Mouse (Mus musculus): ENCODE data around the gene Col24a1.

Col24a1 gene

DNA sequence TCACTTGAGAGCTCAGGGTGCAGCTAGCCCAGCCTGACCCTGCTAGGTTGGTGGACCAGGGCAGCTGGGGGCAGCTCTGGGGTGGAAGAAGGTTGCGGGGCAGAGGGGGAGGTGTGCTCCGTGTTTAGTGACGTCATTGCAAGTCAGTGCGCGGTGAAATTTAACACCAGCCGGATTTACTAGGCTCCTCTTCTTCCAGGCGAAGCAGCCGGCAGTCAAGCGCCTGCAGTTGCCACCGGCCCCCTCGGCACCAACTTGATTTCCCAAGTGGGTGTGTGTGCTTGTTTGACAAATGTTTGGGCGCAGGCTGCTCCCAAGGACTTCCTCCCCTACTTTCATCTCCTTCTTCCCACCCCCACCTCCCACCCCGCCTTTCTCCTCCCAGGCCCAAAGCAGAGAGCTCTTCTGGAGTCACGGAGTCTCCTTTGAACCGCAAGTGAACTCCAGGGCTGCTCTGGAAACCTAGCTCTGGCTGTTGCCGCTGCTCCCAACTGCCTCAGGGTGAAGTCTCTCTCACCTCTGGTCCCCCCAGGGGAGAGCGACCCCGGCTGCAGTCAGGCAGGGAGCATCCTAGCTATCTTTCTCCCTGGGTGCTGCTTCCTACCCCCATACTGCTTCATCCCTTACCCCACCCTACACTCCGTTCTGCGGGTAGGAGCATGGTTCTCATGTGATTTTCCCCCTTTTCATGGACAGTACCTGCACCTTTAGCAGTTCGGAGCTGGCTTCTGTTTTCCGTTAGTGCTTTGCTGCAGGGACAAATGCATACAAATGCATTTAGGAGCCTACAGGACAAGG, at the start of gene Col24a1:
Gene Col24a1 (plus strand): TSS at position 136 of the 798 bp plus-strand sequence.
- DNase-seq (ENCODE audit: low read depth, low spot score) = no peak

DNA sequence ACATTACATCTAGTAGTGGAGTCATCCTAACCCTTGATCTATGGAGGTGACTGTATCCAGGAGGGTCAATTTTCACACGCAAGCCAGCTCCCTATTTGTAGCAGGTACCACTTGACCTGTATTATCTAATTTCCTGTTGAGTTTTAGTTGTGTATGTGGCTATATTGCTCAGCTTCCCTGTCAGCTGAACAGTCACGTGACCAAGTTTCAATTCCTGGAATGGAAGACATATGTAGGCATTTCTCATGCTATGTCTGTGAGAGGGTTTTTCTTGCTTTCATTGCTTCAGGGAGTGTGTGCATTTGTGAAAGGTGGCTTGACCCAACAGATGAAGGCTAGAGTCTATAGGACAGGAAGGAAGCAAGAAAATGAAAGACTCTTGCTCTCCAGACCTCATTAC, 44.2 kb upstream of the Col24a1 start:
- no peak for DNase-seq (ENCODE audit: low read depth, low spot score)

DNA sequence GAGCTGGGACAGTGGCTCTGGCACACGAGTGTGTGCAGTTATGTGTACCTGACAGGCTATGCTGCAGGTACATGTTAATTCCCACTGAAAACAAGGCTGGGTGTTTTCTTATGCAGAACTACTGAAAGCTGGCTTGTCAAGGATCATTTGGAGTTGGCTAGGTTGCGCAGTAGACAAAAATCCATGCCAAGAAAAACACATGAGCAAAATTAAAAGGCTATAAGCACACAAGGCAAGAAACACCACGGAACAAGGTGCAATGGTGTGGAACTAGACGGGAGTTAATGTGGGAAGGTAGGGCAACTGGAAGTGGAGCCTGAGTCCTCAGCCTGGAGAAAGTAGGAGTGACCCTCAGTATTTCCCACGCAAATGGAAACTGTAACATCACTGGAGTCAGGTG, 39.2 kb upstream of the Col24a1 start:
- no peak for DNase-seq (ENCODE audit: low read depth, low spot score)

- DNase-seq (ENCODE audit: low read depth, low spot score) = no peak
These were observed 37.4 kb upstream of the Col24a1 start for GRCm38 (mm10) chr3:145254764-145255396.

DNA sequence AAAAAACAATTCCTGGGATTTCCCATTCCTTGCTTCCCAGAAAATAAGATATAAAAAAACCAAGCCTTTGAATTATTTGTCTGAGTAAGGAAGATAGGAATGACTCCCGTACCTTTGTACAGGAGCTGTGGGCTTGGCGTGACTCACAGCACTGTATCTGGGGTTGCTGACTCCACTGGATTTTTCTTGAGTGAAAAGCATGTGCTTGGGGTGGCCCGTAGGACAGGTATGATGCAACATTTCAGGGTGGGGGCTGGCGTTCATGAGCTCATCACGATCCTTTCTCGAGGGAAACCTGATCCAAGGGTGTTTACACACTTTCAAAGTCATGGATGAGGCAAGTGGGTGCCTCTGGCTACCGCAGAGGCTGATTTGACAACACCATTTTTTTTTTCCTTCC, 35.6 kb upstream of the Col24a1 start:
- DNase-seq (ENCODE audit: low read depth, low spot score) = no peak

DNA sequence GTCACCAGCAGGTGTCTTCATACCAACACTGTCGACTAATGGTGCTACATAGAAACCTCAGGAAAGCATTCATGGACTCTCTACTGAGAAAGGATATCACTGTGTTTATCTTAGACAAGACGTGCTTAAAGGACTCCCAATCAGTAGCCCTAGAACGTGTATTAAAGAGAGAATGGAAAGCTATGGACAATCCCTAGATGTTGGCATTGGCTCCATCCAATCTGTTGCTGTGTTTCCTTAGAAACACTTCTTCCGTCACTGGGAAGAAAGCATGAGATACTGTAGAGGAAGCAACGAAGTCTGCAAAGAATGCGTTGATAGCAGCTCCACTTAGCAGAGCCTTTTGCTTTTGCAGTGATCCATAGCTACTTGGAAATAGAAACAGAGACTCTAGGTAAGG, 32.6 kb upstream of the Col24a1 start:
- no peak for DNase-seq (ENCODE audit: low read depth, low spot score)

DNA sequence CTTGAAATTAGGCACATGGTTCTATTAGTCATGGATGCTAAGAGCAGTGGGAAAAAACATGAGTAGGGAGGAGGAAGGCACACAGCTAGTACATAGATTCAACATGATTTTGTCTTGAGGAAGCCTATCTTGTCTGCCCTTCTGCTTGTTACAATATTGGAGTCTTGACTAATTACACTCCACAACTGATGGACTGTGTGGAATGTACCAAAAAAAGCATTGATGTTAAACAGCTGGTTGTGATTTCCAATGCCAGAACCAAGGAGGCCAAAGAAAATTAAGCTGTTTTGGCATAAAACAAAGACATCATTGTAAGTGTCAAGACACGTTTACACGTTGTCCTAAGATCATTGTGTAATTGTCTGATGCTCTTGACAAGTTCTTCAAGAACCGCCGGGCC, 29.1 kb upstream of the Col24a1 start:
- DNase-seq (ENCODE audit: low read depth, low spot score) = no peak

DNA sequence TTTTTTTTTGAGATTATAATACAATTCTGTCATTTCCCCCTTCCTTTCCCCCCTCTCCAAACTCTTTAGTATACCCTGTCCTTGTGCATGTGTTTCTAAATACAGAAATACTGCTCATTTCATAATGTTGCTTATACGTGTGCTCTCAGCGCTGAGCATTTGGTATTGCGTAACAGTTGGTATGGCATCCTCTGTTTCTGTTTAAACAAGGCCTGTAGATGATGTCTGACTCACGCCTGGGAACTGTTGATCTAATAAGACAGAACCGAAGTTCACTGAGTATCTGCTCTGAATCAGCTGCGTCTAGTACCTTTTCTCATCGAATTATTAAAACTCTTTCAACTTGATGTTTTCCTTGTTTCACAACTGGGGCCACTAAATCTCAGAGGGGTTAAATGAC, 24.2 kb upstream of the Col24a1 start:
- no peak for DNase-seq (ENCODE audit: low read depth, low spot score)

GRCm38 (mm10) chr3:145274191-145274590, 18.1 kb upstream of the Col24a1 start:
- DNase-seq (ENCODE audit: low read depth, low spot score) = no peak

DNA sequence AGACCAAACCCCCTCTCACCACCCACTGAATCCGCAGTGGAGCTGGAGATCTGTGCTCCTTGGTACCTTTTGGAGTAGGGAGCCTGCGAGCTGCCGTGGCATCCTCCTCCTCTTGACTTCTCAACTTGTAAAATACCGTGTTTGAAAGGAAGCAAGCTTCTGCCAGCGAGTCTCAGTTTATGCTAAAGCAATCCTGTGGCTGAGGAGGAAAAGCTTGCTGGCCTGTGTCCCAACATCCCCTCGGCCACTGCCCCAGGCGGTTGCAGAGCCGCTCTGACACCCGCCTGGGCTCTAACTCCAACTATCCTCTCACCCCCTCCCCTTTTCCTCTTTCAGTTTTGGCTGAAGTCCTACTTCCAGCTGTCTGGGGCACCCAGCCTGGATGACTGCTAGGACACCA, 935 bp downstream of the Col24a1 start:
- DNase-seq (ENCODE audit: low read depth, low spot score) = no peak

DNA sequence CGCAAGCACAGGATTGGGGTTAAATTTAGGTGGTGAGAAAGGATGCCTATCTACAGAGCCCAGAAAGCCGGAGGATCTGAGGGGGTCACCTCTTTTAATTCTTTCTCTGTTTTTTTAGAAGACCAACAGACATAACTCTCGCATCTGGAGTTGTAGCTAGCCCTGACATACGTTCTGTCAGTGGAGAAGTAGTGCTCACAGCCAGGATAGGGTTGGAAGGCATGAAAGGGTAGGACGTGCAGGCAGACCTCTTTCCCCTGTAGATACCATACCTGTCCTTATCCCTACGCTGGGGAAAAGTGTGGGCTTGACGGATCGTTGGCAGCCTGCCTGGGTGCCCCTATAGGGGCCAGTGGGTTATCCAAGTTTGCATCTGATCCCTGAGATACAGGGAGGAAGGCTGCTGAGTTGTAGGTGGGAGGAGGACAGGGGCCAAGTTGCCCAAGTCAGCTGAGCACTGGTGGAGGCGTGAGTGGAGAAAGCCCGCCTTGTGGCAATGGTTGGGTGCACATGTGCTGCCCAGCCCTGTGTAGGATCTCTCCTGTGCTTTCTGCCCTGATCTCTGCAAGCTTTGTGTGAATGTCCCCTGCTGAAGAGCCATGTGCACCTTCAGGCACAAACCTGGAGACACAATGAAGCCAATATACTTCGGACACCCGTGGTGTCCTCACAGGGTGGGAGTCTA, 1.5 kb downstream of the Col24a1 start:
- DNase-seq (ENCODE audit: low read depth, low spot score) = no peak

GRCm38 (mm10) chr3:145299980-145300591, 7.8 kb downstream of the Col24a1 start:
- DNase-seq (ENCODE audit: low read depth, low spot score) = no peak

GRCm38 (mm10) chr3:145305311-145305710, 13.0 kb downstream of the Col24a1 start:
- no peak for DNase-seq (ENCODE audit: low read depth, low spot score)

DNA sequence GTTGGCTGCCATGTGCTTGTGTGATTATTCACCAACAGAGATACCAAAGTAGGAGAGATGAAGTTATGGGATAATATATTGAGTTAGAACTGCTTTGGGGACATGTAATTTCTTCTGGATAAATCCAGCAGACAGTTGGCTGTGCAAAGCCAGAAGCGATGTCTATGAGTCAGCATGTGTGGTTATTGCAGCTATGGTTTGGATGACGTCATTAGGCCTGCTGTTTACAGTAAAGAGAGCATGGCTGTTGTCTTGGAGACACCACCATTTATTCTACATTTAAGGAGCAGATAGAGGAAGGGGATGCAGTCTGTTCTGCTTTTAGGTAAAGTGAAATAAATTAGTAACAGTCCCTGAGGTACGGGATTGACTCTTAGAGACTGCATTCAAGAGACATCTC, 14.9 kb downstream of the Col24a1 start:
- DNase-seq (ENCODE audit: low read depth, low spot score) = no peak

- no peak for DNase-seq (ENCODE audit: low read depth, low spot score)
These were observed 28.5 kb downstream of the Col24a1 start for GRCm38 (mm10) chr3:145320587-145321274.

- no peak for DNase-seq (ENCODE audit: low read depth, low spot score)
These were observed 33.1 kb downstream of the Col24a1 start for GRCm38 (mm10) chr3:145325402-145325801.

GRCm38 (mm10) chr3:145331642-145332041, 39.4 kb downstream of the Col24a1 start:
- DNase-seq (ENCODE audit: low read depth, low spot score) = no peak

- DNase-seq (ENCODE audit: low read depth, low spot score) = no peak
These were observed 41.8 kb downstream of the Col24a1 start for GRCm38 (mm10) chr3:145334046-145334445.

DNA sequence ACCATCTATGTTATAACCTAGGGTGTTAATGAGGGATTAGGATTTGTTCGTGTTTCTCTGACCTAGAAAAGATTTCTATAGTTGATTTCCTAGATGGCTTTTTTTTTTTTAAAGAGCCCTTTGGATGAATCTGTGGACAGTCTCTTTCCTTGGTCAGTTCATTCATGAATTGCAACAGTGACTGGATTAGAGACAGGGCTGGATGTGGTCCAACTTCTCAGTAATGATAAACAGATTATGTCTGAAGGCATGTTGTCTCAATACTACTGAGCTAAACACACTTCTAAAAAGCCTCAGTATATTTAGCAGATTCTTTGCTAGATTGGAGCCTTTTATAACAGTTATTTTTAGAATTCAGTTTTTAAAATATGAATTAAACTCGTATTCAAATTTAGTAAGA, 44.9 kb downstream of the Col24a1 start:
- no peak for DNase-seq (ENCODE audit: low read depth, low spot score)

- no peak for DNase-seq (ENCODE audit: low read depth, low spot score)
These were observed 47.7 kb downstream of the Col24a1 start for GRCm38 (mm10) chr3:145339851-145340499.

- DNase-seq (ENCODE audit: low read depth, low spot score) = no peak
These were observed 56.4 kb downstream of the Col24a1 start for GRCm38 (mm10) chr3:145348690-145349089.
